Mouse (Mus musculus) midbrain, postnatal 0 days (tissue): ENCODE data around the gene Vmn2r87. TPM values are rescaled to one million over a fixed set of nuclear protein-coding genes. Genes with fewer than 3 reads are reported as not detected.
"Not testable (repeated sequence)": the region's sequence is repeated elsewhere in the genome, so short reads cannot be mapped to it uniquely, and the experiment has no call there.

ENCODE experiments used
- ATAC-seq: fragments of 200-750 bp; cut with Nextera tagmentation; 2 replicates; pipeline ENCODE4 v1.8.0; 2017; ENCODE audit warnings: moderate number of reproducible peaks, mild to moderate bottlenecking, moderate TSS enrichment, moderate library complexity; ENCODE audit not compliant: low FRiP score
- DNase-seq: peaks from one replicate; pipeline ENCODE4 v3.0.0-alpha.2; 2015; ENCODE audit warnings: low spot score
- H3K27ac ChIP-seq: fragments of 300-500 bp; sonication (generic); 2 replicates; pipeline ENCODE4 v1.5.1; 2014; ENCODE audit warnings: low read depth, mild to moderate bottlenecking, low read length, mixed read lengths
- H3K27me3 ChIP-seq: fragments of 300-500 bp; sonication (generic); 2 replicates; pipeline ENCODE4 v1.6.1; 2014; ENCODE audit warnings: low read length, control low read depth, mixed read lengths; ENCODE audit not compliant: insufficient read depth
- H3K36me3 ChIP-seq: fragments of 300-500 bp; sonication (generic); 2 replicates; pipeline ENCODE4 v1.6.1; 2014; ENCODE audit warnings: low read length, control low read depth, mixed read lengths; ENCODE audit not compliant: insufficient read depth
- H3K4me1 ChIP-seq: fragments of 300-500 bp; sonication (generic); 2 replicates; pipeline ENCODE4 v1.6.1; 2014; ENCODE audit warnings: mild to moderate bottlenecking, control low read depth, antibody characterized with exemption, low read length, mixed read lengths; ENCODE audit not compliant: insufficient read depth
- H3K4me2 ChIP-seq: fragments of 300-500 bp; sonication (generic); 2 replicates; pipeline ENCODE4 v1.6.1; 2014; ENCODE audit warnings: low read depth, mild to moderate bottlenecking, low read length, mixed read lengths; ENCODE audit not compliant: poor library complexity, severe bottlenecking
- H3K4me3 ChIP-seq: fragments of 300-500 bp; sonication (generic); 2 replicates; pipeline ENCODE4 v1.5.1; 2014; ENCODE audit warnings: low read depth, mild to moderate bottlenecking, low read length, moderate library complexity
- H3K9ac ChIP-seq: fragments of 300-500 bp; sonication (generic); replicated peaks from 2 replicates; pipeline ENCODE4 v1.6.1; 2014; ENCODE audit warnings: mild to moderate bottlenecking, low read length, moderate library complexity, mixed read lengths; ENCODE audit not compliant: poor library complexity, severe bottlenecking
- H3K9me3 ChIP-seq: fragments of 300-500 bp; sonication (generic); 2 replicates; pipeline ENCODE4 v1.6.1; 2016; ENCODE audit warnings: low read length, control low read depth
- CTCF ChIP-seq: IDR thresholded peaks from 2 replicates; pipeline ENCODE4 v1.5.1; 2016; ENCODE audit warnings: antibody characterized with exemption, mild to moderate bottlenecking
- WGBS: fragments of 180-500 bp; shearing (Covaris S2); extraction: QIAGEN DNeasy Blood & Tissue Kit; methylation state at CpG from one replicate; pipeline ENCODE4 v1.1.7; 2014; 5-methylcytosine and 5-hydroxymethylcytosine counted together
- polyA plus RNA-seq: library from polyadenylated mRNA; unstranded; fragments of >200 nt; fragmentation: Nextera tagmentation; extraction: Ambion mirVana; gene quantifications from 2 replicates; pipeline ENCODE4 v1.2.1, GENCODE M21; 2015
- total RNA-seq: library from RNA; depleted of rRNA; stranded (reverse); fragments of >200 nt; gene quantifications from 2 replicates; pipeline ENCODE4 v1.2.3, GENCODE M21; 2014; rRNA removed

The Vmn2r87 gene
- total RNA-seq (0.44 and 0.85 TPM in 2 replicates), polyA plus RNA-seq (0.06 and 0.10 TPM in 2 replicates)

GRCm38 (mm10) chr10:130497296-130497695, at the start of gene Vmn2r87:
Gene Vmn2r87 (minus strand): TSS chr10:130497396.
- no peak for TF ChIP-seq CTCF

GRCm38 (mm10) chr10:130544331-130544730, 47.1 kb upstream of the Vmn2r87 start:
- not testable (repeated sequence) for H3K36me3 ChIP-seq, H3K4me2 ChIP-seq, H3K9me3 ChIP-seq, H3K4me3 ChIP-seq, DNase-seq, H3K27me3 ChIP-seq, H3K4me1 ChIP-seq, H3K9ac ChIP-seq, H3K27ac ChIP-seq, ATAC-seq
- WGBS: 77% methylated on average over 1 of the region's 1 CpGs

More at GRCm38 (mm10) chr10:130497296-130497695, at the start of gene Vmn2r87:
- ATAC-seq: no peak
- no peaks in the 10 kb centered on the region for H3K27me3 ChIP-seq
- DNase-seq: no peak
- no peak within 1 kb of the TSS for H3K27ac ChIP-seq
- no peak within 1 kb of the TSS for H3K4me2 ChIP-seq
- H3K9ac ChIP-seq: no peak within 1 kb of the TSS
- no peak within 1 kb of the TSS for H3K4me3 ChIP-seq
- H3K9me3 ChIP-seq: no peaks in the 10 kb centered on the region
- H3K4me1 ChIP-seq: no peaks in the 10 kb centered on the region
- no peaks in the 10 kb centered on the region for H3K36me3 ChIP-seq

- DNase-seq: peak; percentile 70
- not testable (repeated sequence) for H3K4me1 ChIP-seq, H3K27me3 ChIP-seq, H3K9me3 ChIP-seq, H3K36me3 ChIP-seq
- peak overlapping the region; percentile 52 for H3K4me3 ChIP-seq
- peak overlapping the region; percentile 64 for H3K9ac ChIP-seq
- ATAC-seq: peak; percentile 95
- H3K27ac ChIP-seq: peak overlapping the region; percentile 51; the same call in 1 of the 2 replicates
- peak overlapping the region; percentile 65 for H3K4me2 ChIP-seq
- under 1% methylated on average over 19 of the region's 21 CpGs for WGBS
Observed at GRCm38 (mm10) chr10:130541931-130542691, 44.9 kb upstream of the Vmn2r87 start.

GRCm38 (mm10) chr10:130536101-130536500, 38.9 kb upstream of the Vmn2r87 start:
- H3K36me3 ChIP-seq: no peaks in the 10 kb centered on the region
- H3K27me3 ChIP-seq: no peaks in the 10 kb centered on the region
- H3K9me3 ChIP-seq: no peaks in the 10 kb centered on the region
- no peak overlapping the region for H3K4me2 ChIP-seq
- ATAC-seq: no peak
- DNase-seq: no peak
- WGBS: 71% methylated on average over 3 of the region's 3 CpGs
- H3K4me3 ChIP-seq: no peak overlapping the region
- TF ChIP-seq CTCF: peak; percentile 10; the same call in 1 of the 2 replicates
- H3K4me1 ChIP-seq: no peaks in the 10 kb centered on the region
- H3K9ac ChIP-seq: no peak overlapping the region
- no peak overlapping the region for H3K27ac ChIP-seq

GRCm38 (mm10) chr10:130527926-130528325, 30.7 kb upstream of the Vmn2r87 start:
- H3K4me2 ChIP-seq: no peak overlapping the region
- H3K27ac ChIP-seq: no peak overlapping the region
- no peak for TF ChIP-seq CTCF
- ATAC-seq (no peak), DNase-seq (no peak)
- no peak overlapping the region for H3K4me3 ChIP-seq
- no peaks in the 10 kb centered on the region for H3K4me1 ChIP-seq
- WGBS: 67% methylated on average over 10 of the region's 10 CpGs
- no peaks in the 10 kb centered on the region for H3K9me3 ChIP-seq
- no peaks in the 10 kb centered on the region for H3K27me3 ChIP-seq
- no peaks in the 10 kb centered on the region for H3K36me3 ChIP-seq
- H3K9ac ChIP-seq: no peak overlapping the region

- Histone ChIP-seq H3K4me3 (peak overlapping the region; percentile 50), H3K36me3 (no peaks in the 10 kb centered on the region), H3K9ac (peak overlapping the region; percentile 66), H3K27me3 (no peaks in the 10 kb centered on the region), H3K4me1 (no peaks in the 10 kb centered on the region), H3K4me2 (peak overlapping the region; percentile 64), H3K9me3 (no peaks in the 10 kb centered on the region), H3K27ac (no peak overlapping the region)
- 4% methylated on average over 35 of the region's 36 CpGs for WGBS
- peak; percentile 59 for DNase-seq
- no peak for TF ChIP-seq CTCF
- ATAC-seq: peak; percentile 98
Observed at GRCm38 (mm10) chr10:130470311-130470760, 26.9 kb downstream of the Vmn2r87 start.

GRCm38 (mm10) chr10:130455950-130456349, 41.2 kb downstream of the Vmn2r87 start, which contains the start of gene Vmn2r86:
Gene Vmn2r86 (minus strand): TSS chr10:130456050.
- H3K9me3 ChIP-seq, H3K4me2 ChIP-seq, H3K4me1 ChIP-seq, DNase-seq, H3K4me3 ChIP-seq, H3K27ac ChIP-seq, H3K9ac ChIP-seq, H3K36me3 ChIP-seq, H3K27me3 ChIP-seq, ATAC-seq: not testable (repeated sequence)
- WGBS: 85% methylated on average over 1 of the region's 1 CpGs
